Mouse (Mus musculus): ENCODE data around the gene Scmh1.

- no peak for TF ChIP-seq CTCF (IDR thresholded peaks at IDR 0.05; ENCODE audit: control insufficient read depth, insufficient read depth, low read length)
- no peak for TF ChIP-seq POLR2A (IDR thresholded peaks at IDR 0.05; ENCODE audit: borderline replicate concordance, control insufficient read depth, low read depth, low read length)
These were observed 112.3 kb downstream of the Scmh1 start for GRCm38 (mm10) chr4:120517335-120517734.
